Mouse (Mus musculus) right cerebral cortex, adult 18-20 months (tissue): ENCODE data around the gene Papola.

Source experiments
- DNase-seq: peaks from one replicate; pipeline ENCODE4 v3.0.0; 2022; ENCODE audit warnings: mixed read lengths

The Papola gene

GRCm38 (mm10) chr12:105784196-105784999 lies at the start of gene Papola:
Gene Papola (plus strand): TSS chr12:105784694.
- DNase-seq: peak; percentile 91

GRCm38 (mm10) chr12:105735226-105735888 lies 49.1 kb upstream of the Papola start:
- no peak for DNase-seq

GRCm38 (mm10) chr12:105735889-105736251 lies 48.6 kb upstream of the Papola start:
- no peak for DNase-seq

DNA sequence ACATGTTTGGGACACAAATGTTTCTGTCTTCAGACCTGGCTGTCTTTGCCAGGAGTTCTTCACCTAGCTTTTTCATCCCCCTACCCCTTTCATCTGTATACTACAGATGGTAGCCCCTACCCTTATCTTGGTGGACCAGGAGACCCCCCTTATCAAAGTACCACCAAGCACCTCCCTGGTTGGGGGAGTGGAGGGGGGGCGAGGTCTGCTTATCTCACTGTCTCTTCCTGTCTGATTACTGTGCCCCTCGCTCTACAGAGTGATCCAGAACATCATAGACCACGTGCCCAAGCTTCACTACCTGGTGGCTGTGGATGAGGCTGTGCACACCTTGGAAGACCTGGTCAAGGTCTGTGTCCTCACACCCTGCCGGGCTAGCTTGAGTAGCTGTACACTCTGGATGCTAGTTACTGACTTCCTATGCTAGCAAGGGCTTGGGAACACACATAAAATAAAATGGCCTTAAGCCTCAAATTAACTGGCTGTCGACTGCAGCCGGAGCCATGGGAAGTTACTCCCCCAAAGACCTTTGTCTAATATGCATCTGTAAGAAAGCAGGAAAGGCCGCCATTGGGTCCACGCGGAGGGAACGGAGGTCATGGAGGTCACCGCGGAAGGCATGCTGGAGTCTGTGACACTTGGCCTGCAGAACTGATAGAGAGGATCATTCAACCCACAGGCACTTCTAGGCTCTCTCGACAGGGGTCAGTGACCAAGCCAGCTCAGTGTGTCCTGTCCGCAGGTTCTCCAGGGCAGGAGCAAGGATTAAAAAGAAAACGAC lies 46.0 kb upstream of the Papola start:
- no peak for DNase-seq

- no peak for DNase-seq
Observed at GRCm38 (mm10) chr12:105739656-105740055, 44.8 kb upstream of the Papola start.

DNA sequence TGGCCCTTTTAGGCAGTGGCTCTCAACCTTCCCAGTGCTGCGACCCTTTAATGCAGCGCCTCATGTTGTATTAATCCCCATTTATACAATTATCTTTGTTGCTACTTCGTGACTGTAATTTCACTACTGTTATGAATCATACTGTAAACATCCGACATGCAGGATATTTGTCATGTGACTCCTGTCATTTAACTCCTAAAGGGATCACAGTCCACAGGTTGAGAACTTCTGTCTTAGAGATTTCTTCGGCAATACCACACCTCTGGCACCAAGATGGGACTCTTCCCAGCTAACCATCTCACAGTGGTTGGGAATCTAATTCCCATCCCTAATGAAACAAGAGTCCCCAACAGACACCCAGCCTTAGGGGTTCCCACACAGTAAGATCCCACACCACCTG lies 36.4 kb upstream of the Papola start:
- no peak for DNase-seq

GRCm38 (mm10) chr12:105753813-105754212 lies 30.7 kb upstream of the Papola start:
- no peak for DNase-seq

DNA sequence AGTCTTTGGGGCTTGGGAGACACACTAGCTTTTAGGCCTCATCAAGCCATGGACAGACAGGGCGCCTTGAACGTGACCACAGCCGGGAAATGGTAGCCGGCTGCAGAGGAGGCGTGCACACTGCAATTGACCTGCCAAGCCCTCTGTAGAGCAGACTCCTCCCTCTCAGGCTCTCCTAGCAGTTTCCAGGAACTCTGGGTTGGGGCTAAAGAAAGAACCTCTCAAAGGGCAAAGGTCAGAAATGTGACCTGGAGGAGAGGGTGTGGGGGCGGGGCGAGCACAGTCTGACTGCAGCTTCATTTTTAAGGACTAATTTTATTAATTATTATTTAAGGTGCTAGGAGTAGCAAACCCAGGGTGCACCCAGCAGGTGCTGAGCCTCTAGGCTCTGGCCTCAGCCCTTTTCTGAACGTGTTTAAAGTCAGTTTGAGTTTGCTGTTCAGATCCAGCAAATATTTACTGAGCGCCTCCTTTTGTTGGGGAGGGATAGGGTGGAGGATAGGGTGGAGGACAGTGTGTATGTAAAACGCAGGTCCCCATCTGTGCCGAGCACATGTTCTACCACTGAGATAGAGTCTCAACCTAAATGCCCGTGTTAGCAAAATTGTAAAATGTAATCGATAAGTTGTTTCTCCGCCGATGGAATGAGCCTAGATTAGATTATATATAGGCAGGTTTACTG lies 26.5 kb upstream of the Papola start:
- DNase-seq: no peak

DNA sequence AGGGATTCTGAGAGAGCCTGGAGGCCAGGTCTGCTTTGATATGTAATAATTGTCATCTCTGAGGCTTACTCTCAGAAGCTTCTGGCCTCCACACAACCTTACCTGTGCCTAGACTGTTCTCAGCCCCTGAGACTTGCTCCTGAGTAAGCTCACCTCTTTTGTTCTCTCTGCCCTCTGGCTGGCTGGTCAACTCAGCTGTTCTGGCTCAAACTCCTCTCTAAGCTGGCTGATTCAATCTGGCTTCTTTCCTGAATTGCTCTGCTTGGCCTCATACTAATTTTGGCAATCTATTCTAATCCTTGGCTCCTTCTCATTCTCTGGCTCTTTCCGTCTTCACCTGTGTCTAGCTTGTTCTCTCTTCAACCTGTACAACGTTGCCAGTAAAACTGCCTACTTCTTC lies 25.6 kb upstream of the Papola start:
- no peak for DNase-seq

DNA sequence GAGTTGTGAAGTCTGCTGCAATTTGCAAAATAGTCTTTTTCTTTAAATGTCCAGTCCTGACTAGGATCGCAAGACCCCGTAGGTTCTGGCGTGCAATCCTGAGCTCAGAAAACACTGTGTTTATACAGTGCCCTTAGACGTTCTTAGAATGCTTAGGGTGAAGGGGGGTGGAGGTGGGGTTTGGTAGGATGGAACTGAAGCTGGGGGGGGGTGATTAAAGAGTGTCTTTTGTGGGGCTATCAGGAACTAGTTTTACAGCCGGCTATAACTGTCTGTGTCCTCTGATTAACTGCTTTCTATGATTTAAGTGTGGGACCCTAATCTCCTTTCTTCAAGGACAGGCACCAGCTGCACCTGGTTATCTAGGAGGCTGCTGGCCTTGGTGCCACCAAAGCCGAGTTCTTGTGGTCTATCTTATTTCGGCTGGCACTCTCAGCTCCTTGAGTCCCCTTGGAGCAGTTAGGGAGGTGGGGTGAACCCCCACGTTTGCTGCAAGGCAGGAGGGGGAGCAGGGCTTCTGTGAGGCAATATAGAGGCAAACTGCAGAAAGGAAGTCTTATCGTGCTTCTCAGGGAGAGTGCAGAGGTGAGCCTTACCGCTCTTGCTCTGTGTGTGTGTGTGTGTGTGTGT lies 24.5 kb upstream of the Papola start:
- DNase-seq: no peak

- DNase-seq: peak; percentile 8
Observed at GRCm38 (mm10) chr12:105761171-105761570, 23.3 kb upstream of the Papola start.

DNA sequence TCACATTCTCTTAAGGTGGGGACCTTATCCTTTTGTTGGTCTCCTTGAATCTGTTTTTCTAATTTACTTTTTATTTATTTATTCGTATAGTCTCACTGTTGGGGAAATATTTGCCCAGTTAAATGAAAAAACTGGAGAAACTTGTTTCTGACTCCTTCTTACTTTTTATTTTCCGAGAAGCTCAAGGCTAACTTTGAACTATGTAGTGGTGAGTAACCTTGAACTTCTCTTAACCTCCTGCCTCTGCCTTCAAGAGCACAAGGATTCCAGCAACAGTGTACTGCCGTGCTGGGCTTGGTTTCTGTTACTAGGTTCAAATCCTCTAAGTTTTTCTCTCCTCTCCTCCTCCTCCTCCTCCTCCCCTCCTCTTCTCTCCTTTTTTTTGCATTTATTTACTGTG lies 22.9 kb upstream of the Papola start:
- no peak for DNase-seq

- no peak for DNase-seq
Observed at GRCm38 (mm10) chr12:105769700-105770099, 14.8 kb upstream of the Papola start.

DNA sequence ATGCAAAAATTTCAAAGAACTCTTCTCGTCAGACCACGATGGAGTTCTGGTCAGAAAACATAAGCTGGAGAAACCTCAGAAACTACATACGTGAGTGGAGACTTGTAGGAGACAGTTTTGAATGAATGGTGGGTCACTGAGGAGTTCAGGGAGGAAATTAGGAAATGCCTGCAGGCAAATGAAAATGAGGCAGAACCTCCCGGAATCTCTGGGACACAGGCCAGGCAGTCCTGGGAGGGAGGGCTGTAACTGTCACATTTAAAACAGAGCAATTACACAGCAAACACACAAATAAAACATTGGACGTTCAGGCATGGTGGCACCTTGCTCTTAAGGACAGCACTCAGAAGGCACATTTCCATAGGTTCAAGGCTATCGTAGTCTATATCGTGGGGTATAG lies 9.6 kb upstream of the Papola start:
- no peak for DNase-seq

DNA sequence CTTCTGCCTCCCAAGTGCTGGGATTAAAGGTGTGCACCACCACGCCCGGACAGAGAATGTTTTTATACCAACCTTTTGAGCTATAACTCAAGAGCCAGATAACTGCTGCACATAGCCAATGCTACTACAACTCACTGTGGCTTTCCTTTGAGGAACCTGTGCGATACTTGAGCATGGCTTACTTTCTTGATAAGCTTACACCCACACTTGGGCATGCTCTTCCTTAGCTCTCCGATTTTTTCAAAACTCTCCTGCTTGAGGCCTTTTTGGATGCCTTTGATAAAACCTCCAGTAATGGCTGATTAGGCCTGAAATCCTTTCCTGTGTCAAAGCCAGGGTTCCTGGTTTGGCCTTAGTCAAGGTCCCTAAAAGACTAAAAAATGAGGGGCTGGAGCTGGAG lies 6.8 kb upstream of the Papola start:
- no peak for DNase-seq

GRCm38 (mm10) chr12:105785000-105785774 lies 693 bp downstream of the Papola start:
- peak; percentile 70 for DNase-seq

GRCm38 (mm10) chr12:105786113-105786512 lies 1.6 kb downstream of the Papola start:
- DNase-seq: no peak

- DNase-seq: no peak
Observed at GRCm38 (mm10) chr12:105787626-105788025, 3.1 kb downstream of the Papola start.

DNA sequence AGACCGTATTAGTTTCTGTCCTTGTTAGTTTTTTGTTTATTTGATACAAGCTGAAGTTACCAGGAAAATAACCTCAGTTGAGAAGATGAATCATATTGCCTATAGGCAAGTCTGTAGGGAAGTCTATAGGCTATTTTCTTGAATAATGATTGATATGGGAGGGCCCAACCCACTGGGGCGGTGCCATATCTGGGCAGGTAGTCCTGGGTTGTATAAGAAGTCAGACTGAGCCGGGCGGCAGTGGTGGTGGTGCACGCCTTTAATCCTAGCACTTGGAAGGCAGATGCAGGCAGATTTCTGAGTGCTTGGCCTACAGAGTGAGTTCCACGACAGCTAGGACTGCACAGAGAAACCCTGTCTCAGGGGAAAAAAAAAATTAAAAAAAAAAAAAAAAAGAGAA lies 5.4 kb downstream of the Papola start:
- DNase-seq: no peak

GRCm38 (mm10) chr12:105794896-105795295 lies 10.4 kb downstream of the Papola start:
- DNase-seq: no peak

- no peak for DNase-seq
Observed at GRCm38 (mm10) chr12:105798001-105798400, 13.5 kb downstream of the Papola start.

- no peak for DNase-seq
Observed at GRCm38 (mm10) chr12:105805790-105806189, 21.3 kb downstream of the Papola start.
